Mouse (Mus musculus) olfactory bulb, adult 2 months (tissue): Measurements from ENCODE around the gene Rapgef2. TPM values are rescaled to one million over a fixed set of nuclear protein-coding genes. Genes with fewer than 3 reads are reported as not detected.
A peak's percentile ranks its signal among the peaks of the same experiment; 100 is the strongest.

Experiments used
- H3K27ac ChIP-seq: fragments of 200-500 bp; 2 replicates; pipeline ENCODE4 v1.5.1; 2012; ENCODE audit warnings: low read depth, low read length; ENCODE audit not compliant: insufficient read depth
- H3K4me1 ChIP-seq: fragments of 200-500 bp; 2 replicates; pipeline ENCODE4 v1.6.1; 2012; ENCODE audit warnings: low read length; ENCODE audit not compliant: control insufficient read depth, insufficient read depth
- H3K4me3 ChIP-seq: fragments of 200-500 bp; 2 replicates; pipeline ENCODE4 v1.5.1; 2012; ENCODE audit warnings: mild to moderate bottlenecking, low read depth, low read length, moderate library complexity; ENCODE audit not compliant: insufficient read depth
- CTCF ChIP-seq: fragments of 200-500 bp; IDR thresholded peaks from 2 replicates; pipeline ENCODE4 v1.5.1; 2012; ENCODE audit warnings: low read depth, mild to moderate bottlenecking, low read length, moderate library complexity; ENCODE audit not compliant: insufficient read depth
- POLR2A ChIP-seq: fragments of 200-500 bp; IDR thresholded peaks from 2 replicates; pipeline ENCODE4 v1.6.1; 2012; ENCODE audit warnings: mild to moderate bottlenecking, low read depth, low read length, moderate library complexity; ENCODE audit not compliant: insufficient read depth
- WGBS: fragments of 180-500 bp; shearing (Covaris S2); methylation state at CpG from one replicate; pipeline ENCODE4 v1.1.7; 2018; 5-methylcytosine and 5-hydroxymethylcytosine counted together
- polyA plus RNA-seq: library from polyadenylated mRNA; stranded (reverse); fragments of >200 nt; gene quantifications from 2 replicates; pipeline ENCODE4 v1.2.4, GENCODE M21; 2012; ENCODE audit warnings: low replicate concordance; ENCODE audit not compliant: missing spikeins, insufficient read depth, insufficient read length

Rapgef2 gene
- polyA plus RNA-seq, 1 experiment, result 61.7 TPM

DNA sequence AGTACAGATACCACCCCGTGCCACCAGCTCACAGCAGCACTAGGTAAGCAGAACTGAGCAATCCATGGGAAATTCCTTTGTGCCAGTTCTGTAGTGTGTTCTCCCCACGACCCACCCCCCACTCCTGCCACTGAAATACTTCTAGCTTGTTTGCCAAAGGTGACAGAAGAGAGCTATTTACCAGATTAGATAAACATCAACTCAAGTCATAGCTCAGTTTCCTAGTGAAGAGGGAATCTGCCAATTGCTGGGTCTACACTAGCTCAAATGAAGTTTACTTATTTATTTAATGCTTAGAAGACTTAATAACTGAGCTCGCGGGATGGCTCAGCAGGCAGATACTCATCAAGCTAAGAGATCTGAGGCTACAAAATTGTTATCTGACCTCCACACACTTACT lies 200.0 kb downstream of the Rapgef2 start:
- 61% methylated on average over 4 of the region's 4 CpGs for WGBS
- H3K27ac ChIP-seq, result no peak overlapping the region
- no peaks in the 10 kb centered on the region for H3K4me1 ChIP-seq

DNA sequence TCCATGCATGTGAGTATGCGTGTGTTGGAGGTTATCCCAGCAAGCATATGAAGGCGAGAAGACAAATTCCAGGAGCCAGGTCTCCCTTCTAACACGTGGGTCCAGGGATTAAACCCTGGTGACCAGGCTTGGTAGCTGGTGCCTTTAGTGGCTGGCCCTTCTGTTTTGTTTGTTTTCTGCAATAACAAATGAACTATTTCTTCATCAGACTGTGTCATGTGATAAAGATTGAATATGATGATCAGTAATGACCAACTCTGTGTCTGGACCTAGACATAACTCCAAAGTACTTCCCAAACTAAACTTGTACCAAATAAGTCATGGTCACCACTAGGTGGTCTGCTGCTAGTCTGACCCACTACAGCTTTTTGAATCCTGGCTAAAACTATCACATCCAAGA lies 202.4 kb downstream of the Rapgef2 start:
- 92% methylated on average over 3 of the region's 3 CpGs for WGBS
- TF ChIP-seq POLR2A (no peak), CTCF (no peak)

More for the DNA sequence above, 200.0 kb downstream of the Rapgef2 start:
- H3K4me3 ChIP-seq, result no peak overlapping the region
- no peak for TF ChIP-seq POLR2A
- no peak for TF ChIP-seq CTCF

DNA sequence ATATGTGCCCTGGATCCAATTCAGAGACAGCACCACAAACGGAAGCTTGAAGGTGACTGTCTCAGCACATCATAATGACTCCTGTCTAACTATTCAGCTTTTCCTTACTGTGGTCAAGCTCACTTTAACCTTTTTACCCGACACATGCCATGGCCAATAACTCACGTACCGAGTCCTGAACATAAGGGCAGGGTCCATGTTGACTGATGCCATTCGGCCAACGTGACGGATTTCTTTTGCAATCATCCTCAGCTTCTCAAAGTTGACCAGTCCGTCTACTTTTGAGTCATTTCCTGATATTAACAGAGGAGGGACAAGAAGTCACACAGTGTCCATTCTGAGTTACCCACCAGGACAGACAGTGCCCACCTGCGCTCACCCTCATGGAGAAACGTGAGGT lies 203.3 kb downstream of the Rapgef2 start:
- H3K27ac ChIP-seq, result no peak overlapping the region
- H3K4me3 ChIP-seq, result no peak overlapping the region
- TF ChIP-seq POLR2A (no peak), CTCF (no peak)
- no peaks in the 10 kb centered on the region for H3K4me1 ChIP-seq
- 95% methylated on average over 10 of the region's 10 CpGs for WGBS

More for the DNA sequence above, 202.4 kb downstream of the Rapgef2 start:
- Histone ChIP-seq H3K4me3 (no peak overlapping the region), H3K4me1 (no peaks in the 10 kb centered on the region), H3K27ac (no peak overlapping the region)

DNA sequence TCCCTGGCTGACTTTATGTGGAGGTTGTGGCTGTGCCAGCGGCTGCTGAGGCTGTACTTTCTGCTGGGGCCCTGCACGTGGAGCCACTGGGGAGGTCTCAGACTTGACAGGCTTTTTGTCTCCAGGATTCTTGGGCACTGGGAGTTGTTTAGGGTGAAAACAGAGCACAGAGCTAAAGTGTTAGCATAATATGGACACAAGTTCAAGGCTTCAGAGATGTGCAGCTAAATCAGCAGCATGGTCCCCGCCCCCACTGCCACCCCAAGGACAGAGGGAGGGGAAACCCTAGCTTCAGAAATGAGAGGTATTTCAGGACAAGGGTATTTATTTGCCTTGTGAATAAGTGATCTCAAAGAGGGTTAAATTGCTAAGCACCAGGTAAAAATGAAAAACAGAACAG lies 207.2 kb downstream of the Rapgef2 start:
- Histone ChIP-seq H3K4me3 (no peak overlapping the region), H3K27ac (no peak overlapping the region), H3K4me1 (no peaks in the 10 kb centered on the region)
- TF ChIP-seq CTCF, result no peak
- TF ChIP-seq POLR2A, result no peak
- WGBS, result 72% methylated on average over 3 of the region's 3 CpGs

DNA sequence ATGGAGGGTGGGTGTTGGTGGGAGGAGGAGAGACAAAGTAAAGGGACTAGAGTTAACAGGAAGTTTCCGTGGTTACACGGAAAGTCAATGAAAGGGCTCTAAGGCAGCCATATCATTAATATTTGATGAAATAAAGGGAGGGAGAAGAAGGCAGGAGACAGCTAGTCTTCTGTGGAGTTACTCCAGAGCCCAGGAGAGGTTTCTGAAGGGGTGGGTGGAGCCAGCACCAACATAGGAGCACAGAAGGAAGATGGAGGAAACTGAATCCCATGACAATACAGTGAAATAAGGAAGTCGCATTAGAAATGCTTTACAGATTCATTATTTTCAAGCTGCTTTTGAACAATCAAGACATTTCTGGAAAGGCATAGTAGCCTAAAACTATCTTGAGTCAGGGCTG lies 211.3 kb downstream of the Rapgef2 start:
- WGBS, result 69% methylated on average over 3 of the region's 3 CpGs
- Histone ChIP-seq H3K4me3 (no peak overlapping the region), H3K4me1 (peaks cover under 1% of the 10 kb centered on the region; the same call in 1 of the 2 replicates), H3K27ac (no peak overlapping the region)
- no peak for TF ChIP-seq CTCF
- TF ChIP-seq POLR2A, result no peak

DNA sequence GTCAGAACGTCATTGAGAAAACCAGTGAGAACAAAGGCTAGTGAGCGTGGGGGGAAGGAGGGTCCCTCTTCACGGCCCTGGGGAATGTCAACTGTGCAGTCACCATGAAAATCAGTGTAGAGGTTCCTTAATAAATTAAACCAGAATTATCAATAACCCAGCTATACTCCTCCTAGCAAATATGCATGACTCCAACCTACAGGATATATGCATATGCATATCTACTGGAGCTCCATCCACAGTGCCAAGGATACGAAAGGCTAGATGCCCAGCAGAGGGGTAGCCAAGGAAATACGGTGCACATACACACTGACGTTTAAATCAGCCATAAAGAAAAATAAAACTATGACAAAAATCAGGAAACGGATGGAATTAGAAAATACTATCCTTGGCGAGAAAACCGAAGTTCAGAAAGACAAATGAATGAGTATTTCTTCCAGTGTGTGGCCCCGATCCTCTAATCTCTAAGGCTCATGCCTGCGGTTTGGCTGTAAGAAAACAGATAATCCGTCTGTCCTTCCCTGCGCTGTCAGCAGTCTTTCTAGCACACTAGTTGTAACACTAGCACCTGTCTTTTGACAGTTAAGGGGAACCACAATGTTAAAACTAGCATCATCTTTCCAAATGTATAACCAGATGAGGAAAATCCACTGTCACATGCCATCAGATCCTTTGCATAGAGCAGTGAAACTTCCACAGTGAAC lies 212.6 kb downstream of the Rapgef2 start:
- H3K27ac ChIP-seq, result no peak overlapping the region
- peaks cover 4% of the 10 kb centered on the region for H3K4me1 ChIP-seq
- WGBS, result 88% methylated on average over 13 of the region's 13 CpGs
- H3K4me3 ChIP-seq, result no peak overlapping the region
- TF ChIP-seq POLR2A (no peak), CTCF (no peak)

DNA sequence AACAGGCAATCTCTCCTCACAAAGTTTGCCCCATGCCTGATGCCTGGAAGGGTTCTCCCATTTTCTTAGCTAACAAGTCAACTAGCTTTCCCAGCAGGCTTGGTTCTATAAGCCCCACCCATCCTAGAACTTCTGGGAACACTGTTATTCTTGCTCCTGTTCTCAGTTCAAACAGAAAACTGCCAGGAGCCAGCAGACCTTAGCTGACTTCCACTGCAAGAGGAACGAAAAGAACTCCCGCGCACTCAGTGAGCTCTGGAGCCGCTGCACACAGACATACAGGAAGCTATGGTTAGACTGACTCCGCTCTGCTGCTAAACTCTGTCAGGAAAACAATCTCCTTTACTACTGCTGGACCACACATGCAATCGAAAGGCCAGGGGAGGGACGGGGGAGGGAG lies 214.8 kb downstream of the Rapgef2 start:
- Histone ChIP-seq H3K4me3 (no peak overlapping the region), H3K27ac (no peak overlapping the region), H3K4me1 (peaks cover 6% of the 10 kb centered on the region)
- 25% methylated on average over 6 of the region's 7 CpGs for WGBS
- TF ChIP-seq CTCF (no peak), POLR2A (no peak)

DNA sequence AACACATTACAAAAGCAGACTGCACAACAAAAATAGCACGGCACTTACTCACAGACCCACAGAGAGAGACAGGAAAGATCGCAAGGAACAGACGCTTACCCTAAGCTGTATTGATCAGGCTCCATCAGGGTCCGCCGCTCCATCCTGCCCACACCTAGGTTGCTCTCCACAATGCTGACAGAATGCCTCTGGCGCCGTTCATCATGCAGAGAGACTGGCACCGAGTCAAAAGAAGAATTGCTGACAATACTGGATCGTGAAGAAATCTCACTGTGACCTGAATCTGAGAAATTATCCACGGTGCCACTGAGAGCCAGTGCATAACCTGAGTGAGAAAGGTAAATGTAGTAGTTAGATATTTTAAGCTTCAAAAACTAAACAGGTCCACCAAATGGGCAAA lies 216.4 kb downstream of the Rapgef2 start:
- Histone ChIP-seq H3K4me3 (no peak overlapping the region), H3K27ac (no peak overlapping the region), H3K4me1 (peaks cover 10% of the 10 kb centered on the region)
- TF ChIP-seq POLR2A (no peak), CTCF (no peak)
- WGBS, result 70% methylated on average over 10 of the region's 10 CpGs

DNA sequence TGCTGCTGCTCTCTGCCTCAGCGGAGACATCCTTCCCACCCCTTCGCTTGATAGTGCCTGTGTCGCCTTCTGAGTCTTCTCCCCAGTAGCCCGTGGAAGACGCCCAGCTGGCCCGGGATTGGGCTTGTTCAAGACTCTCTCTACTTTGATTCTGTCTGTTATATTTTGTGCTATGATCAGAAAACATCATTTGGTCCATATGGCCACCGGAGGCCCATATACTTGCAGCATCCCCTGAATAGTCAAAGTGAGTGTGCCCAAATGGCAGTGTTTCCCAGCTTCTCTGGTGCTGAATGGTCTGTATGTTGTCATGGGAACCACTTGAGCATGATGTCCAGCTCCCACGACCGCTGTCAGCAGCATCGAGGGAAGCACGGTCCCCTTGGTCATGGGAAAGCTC lies 217.3 kb downstream of the Rapgef2 start:
- 83% methylated on average over 11 of the region's 11 CpGs for WGBS
- Histone ChIP-seq H3K4me1 (peaks cover 10% of the 10 kb centered on the region), H3K4me3 (no peak overlapping the region), H3K27ac (peak overlapping the region; percentile 61)
- no peak for TF ChIP-seq CTCF
- no peak for TF ChIP-seq POLR2A
